Mouse (Mus musculus): ENCODE data around the gene Zp3r.
"Not testable (repeated sequence)": the region's sequence is repeated elsewhere in the genome, so short reads cannot be mapped to it uniquely, and the experiment has no call there.

Gene Zp3r

DNA sequence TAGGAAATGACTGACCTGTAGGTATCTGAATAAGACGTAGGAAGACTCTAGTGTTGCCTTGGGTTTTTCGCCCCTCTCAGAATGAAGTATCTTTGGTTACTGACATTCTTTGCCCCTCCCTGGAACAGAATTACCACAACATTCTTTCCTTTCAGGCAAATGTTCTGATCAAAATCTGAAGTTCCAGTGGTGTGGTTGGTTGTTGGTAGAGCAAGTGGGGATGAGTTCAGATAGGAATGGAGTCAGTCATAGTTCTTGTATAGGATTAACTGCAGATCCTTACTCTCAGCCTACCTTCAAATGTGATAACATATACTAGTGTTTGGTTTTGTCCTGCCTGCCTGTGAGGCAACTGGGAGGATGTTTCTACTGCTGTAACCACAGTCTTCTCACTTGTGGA is at the start of gene Zp3r:
Gene Zp3r, minus strand, starts transcription at position 101 of the 400 bp plus-strand sequence.
- DNase-seq: no peak

DNA sequence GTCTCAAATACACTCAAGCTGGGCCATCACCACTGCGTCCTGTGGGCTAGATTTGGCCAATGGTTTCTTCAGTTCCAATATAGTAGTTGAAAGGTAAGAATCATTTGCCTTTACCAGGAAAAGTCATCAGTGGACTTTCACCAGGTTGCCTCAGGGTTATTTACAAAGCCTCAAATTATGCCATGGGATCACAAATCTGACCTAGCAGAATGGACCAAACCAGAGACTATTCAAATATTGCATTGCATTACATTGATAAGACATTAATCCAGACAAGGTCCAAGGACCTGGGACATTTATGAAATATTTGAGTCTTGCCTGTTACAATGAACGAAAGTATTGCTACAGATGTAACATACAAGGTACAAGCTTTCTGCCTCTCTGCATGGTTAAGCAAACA is 49.1 kb upstream of the Zp3r start:
- no peak for DNase-seq

DNA sequence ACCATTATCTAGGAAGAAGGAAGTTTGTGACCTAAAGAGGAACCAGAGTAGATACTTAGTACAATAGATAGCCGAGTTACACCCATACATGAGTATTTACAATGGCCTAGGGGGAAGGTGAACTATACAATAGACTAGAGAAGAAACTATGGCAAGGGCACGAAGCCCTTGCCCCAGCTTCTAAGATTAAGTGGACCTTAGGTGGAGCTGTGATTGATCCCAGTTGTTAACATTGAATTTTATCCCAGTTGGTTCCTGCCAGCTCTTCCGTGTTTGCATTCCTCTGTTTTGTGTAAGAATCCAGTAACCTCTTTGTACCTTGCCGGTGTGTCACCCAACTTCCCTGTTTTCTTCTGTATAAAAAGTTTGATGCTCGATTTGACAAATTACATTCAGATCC is 34.2 kb upstream of the Zp3r start:
- not testable (repeated sequence) for DNase-seq

DNA sequence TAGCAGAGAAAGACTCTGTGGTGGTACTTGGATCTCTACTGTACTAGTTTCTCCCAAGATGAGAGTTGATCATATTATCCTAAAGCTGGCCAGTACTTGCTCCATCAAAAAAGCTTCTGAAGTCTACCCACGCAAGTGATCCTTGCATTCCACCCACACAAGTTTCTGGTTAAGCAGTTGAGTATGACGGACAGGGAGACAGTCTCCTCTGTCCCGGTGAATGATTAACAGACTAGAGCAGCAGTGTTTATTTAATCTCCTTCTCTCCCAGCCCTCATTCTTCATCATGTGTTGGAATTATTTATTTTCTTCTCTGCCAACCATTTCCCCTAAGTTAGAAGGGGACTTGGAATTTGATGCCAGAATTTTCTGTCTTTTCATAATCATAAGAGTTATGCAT is 32.0 kb upstream of the Zp3r start, which contains the start of gene C4bp:
Gene C4bp, minus strand, starts transcription at position 179 of the 400 bp plus-strand sequence.
- peak; percentile 6 to 52 for DNase-seq

DNA sequence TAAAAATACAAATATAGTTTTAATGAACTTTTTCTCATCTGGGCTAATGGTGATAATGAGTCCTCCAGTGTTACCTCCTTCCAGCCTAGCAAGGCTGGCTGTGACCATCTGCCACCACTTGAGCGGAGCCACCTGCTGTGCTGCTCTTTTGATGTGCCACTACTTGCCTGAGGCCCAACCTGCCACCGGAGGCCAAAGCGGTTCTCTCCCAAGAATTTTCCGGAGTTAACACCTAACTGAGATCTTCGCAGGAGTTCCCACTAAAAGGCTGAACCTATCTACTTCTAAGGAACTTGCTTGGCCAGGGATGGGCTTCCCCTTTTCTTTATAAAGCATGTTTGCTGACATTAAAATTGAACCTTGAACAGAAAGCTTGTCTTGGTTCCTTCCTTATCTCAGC is 30.2 kb upstream of the Zp3r start:
- DNase-seq: not testable (repeated sequence)

DNA sequence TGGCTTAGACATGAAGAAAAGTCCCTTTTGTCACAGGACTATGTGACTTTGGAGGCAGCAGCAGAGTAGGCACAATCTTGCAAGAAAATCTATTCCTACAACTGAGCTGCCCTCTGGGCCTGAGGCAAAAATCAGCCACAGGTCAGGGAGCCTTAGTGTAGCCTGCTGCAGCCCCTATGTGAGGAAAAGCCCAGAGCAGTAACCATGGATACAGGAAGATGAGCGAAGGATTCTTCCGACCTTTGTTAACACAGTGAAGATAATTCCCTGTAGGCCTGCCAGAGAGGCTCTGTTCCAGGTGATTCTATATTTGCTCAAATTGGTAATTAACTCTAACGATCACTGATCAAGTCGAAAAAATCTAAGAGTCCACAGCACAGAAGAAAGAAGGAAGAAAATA is 14.7 kb upstream of the Zp3r start:
- no peak for DNase-seq

DNA sequence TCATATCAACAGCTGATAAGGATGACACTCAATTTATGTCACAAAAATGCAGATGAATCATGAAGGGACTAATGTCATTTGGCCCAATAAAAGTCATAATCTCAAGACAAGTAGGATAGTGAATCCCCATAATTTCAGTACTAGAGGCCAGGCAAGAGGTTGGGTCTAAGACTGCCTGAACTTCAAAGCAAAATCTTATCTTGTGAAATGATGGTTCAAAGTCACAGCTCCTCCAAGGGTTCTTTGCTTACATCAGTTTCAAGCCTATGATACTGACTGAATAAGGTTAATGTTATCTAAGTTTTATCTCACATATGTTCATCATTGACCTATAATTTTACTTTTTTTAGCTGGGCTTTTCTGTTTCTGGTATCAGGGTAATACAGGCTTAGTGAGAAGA is 11.5 kb upstream of the Zp3r start:
- DNase-seq: no peak

DNA sequence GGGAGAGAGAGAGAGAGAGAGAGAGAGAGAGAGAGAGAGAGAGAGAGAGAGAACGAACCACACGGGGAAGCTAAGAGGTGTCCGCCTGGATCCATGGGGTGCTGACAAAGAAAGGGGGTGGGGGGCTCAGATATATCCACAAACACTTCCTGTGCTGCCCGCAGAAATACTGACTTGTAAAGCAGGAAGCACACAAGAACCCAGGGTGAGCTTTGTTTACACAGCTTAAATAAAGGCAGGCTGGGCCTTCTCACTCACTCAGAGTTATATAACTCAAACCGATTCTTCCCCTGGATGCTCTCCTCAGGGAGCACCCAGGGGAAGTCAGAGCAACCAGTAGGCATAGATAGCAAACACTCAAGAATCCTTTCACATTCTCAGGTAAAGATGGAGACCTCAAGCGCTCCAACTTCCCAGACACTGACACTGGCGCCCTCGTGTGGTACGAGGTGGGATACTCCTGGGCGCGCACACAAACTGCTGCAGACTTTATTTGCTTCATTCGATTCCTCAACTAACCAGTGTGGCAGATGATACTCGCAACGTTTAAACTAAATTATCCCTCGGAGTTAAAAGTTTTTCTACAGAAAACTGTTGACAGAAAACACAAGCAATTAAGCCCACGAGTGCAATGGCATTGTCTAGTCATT is 4.5 kb upstream of the Zp3r start:
- DNase-seq: peak; percentile 46 to 86

DNA sequence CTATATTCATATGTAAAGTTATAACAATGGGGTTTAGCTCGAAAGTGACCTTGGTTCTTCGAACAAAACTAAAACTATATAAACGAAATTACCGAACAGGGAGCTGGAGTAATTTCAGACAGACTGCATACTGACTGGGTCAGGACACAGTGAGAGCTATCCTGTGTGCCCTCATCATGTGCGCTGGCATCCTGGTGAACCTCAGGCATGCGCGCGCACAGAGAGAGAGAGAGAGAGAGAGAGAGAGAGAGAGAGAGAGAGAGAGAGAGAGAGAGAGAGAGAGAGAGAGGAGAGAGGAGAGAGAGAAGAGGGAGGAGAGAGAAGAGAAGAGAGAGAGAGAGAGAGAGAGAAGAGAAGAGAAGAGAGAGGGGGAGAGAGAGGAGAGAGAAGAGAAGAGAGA is 3.9 kb upstream of the Zp3r start:
- no peak for DNase-seq

DNA sequence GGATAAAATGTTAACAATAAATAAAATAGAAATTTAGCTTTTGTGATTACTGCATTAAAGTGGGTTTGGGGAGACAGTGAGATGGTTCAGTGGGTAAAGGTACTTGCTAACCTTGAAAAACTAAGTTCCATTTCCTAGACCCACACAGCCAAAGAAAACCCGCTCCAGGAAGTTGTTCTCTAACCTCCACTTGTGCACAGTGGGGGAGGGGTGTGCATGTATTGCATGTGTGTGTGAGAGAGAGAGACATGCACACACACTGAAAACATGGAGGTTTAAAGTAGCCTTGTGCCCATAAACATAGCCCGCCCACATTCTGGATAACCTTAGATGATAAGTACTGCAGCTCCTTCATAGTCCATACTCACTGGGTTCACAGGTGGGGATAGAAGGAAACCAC is 33.1 kb downstream of the Zp3r start:
- no peak for DNase-seq

DNA sequence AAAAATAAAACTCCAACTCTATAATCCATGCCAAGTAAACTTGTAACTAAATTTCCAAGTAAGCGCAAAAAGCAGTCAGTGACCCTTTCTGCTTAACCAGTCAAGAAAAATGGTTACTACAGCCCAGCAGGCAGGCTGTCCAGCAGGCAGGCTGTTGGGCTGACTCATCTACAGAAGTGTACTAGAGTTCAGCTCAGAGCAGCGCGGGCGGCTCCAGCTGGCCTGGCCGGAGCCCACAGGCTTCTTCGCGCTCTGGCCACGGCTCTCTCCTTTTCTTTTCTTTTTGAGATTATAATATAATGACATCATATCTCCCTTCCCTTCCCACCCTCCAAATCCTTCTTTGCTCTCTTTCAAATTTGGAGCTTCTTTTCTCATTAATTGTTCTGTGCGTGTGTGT is 40.8 kb downstream of the Zp3r start:
- peak in 1 of 2 experiments; percentile 28 for DNase-seq

DNA sequence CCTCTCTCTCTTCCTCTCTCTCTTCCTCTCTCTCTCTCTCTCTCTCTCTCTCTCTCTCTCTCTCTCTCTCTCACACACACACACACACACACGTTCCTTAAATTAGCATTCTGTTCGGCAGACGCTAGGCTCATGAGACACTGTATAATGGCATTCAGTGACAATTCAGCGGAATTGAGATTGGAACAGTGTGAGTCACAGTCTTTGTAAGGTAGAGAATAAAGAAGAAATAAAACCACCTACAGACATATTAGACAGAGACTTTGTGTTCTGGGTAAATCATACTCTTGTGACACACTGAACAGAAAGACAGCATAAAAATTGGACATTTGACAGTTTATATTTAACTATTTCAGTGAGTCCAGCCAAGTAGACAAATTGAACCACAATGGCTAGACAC is 53.0 kb downstream of the Zp3r start:
- no peak for DNase-seq

DNA sequence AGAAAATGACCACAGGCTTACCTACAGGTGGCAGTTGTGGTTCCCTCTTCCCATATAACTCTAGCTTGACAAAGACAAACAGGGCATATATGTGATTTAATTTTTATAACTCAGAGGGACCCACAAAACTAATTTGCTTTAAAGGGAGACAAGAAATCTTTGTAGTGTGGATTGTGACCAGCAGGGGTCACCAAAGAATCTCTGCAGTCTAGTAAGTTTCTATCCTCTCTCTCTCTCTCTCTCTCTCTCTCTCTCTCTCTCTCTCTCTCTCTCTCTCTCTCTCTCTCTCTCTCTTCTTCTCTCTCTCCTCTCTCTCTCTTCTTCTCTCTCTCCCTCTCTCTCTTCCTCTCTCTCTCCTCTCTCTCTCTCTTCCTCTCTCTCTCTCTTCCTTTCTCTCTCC is 53.5 kb downstream of the Zp3r start:
- peak; percentile 25 to 78 for DNase-seq

DNA sequence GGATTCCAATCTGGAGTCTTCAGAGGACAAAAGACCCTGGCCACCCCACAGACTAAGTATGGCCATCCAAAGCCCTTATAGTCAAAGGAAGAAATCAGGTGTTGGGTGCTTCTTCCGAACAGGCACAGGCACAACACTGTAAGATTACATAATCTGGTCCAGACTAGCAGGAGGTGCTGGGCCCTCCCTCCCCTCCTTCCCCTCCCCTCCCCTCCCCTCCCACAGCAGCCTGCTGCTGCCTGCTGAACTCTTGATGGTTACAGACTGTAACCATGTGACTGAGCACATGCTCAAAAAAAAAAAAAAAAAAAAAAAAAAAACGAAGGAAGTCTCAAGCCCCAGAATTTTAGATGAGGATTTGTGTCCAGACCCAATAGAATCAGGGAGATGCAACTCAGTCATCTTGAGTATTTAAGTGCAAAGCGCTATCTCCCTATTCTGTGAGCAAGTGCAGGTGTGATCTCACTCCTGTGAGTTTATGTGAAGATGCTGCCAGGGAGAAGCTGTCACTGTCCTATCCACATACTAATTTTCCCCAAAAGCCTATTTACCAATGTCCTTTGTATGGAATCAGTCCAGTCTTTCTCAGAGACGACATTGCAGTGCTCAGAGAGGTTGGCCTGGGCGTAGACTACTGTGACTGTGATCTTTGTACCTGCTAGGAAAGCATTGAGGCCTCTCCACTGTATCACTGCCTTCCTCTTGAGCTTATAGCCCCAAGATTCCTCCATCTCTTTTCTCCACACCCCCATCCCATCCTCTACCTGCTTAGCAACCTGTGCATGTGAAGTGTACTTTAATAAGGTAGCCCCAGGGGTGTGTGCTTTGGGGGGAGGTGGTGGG is 77.8 kb downstream of the Zp3r start:
- no peak for DNase-seq

DNA sequence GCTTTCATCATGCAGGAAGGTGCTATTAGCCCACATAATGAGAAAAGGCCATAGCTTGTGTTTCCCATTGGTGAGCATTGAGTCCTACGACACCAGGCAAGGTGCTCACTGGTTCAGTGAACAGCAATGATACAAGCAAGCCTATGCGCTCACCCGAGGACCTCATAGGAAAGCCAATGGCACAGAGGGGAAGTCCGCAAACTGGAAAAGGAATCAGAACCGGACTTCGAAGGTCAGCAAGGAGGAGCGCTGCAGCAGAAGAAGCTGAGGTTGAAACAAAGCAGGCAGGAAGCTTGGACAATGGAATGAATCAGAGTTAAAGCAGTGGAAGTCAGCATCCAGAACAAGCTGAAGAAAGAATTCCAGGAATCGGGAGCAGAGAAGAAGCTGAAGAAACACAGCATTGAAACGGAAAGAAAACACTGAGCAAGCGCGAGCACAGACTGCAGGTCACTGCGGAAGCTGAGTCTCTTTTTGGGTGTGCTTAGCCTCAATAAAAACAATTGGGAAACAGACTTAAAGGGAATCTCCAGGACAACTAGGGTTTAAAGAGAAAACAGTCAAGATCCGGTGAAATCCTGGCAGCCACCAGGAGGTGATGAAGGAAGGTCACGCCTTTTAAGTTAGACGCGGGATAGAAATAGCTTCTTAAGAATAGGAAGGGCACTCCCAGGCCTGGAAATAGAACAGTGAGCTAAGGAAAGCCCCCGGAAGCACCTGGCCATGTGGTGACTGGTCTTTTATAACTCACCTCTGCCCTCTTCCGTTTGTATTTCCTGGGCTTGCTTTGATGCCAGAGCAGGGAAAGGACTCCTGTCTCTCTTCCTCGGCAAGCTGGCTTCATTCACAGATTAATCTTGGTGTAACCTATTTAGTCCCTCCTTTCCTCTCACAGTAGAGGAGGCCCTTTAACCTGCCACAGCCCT is 78.9 kb downstream of the Zp3r start:
- DNase-seq: peak; percentile 56 to 72

DNA sequence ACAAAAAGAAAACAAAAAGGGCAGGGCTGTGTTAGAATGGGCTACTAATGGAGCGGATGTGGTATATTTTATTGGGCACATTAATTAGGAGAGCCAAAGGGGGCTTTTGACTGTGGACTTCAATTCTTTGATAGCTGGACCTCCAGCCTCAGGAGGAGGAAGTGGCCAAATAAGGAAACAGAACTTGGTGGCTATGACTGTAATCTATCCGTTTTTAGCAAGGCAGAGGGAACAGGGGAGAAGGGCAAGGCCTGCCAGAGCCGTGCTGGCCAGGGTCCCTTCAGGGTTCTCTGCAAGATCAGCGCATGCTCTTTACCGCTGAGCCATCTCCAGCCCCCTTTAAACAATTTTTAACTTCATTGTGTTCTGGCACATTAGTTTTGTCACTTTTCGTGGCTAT is 79.7 kb downstream of the Zp3r start:
- DNase-seq: no peak

DNA sequence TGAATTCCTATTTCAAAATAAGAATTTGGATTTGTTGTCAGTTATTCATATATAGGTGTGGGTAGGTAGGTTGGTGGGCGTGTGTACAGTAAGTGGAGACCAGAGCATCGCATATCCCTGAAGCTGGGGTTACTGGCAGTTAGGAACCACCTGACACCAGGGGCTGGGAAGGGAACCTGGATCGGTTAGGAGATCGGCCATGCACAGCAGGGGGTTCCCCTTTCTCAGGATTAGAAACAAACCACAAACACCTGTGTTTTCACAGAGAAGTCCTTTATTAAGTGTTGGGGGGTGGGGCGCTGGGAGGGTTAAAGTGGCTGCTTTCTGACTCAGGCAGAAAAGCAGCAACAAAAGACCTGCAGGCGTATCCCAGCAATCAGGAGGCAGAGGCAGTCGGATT is 80.3 kb downstream of the Zp3r start:
- DNase-seq: no peak

DNA sequence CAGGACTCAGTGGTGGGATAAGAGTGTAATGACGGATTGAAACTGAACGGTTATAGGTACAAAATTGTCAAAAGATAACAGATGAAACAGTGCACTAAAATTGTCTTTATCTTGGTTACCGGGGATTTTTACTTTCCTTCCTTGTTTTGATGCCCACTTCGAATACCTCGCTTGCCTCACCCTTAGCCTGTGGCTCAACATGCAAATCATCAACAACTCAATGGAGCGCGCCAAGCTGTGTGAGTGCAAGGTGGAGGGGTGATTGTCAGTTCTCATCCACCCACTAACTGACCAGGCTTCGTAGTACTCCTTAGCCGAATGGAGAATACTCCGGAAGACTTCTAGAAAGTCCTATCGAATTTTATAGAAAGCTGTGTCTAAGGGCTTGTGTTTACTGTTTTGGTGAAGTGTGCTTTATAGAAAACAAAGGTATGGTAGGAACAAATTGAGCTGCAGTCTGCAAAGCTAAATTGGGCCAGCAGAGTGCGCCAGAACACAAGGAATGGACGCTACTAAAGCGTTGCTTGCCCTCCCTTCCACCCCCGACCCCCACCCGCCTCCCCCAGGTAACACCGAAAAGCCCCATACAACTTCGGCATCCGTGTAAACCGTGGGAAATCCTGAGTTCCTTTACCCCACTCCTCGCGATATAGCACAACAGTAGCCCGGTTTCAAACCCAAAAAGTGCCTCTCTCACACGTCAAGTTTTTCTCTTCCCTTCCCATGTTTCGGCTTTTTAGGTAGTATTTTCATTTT is 81.6 kb downstream of the Zp3r start:
- DNase-seq: peak; percentile 31 to 83

Measured in kidney, postnatal 36 days (tissue).